Mouse (Mus musculus) spleen, adult 2 months (tissue): ENCODE measurements around the gene Abhd4.

ENCODE experiments used
- CTCF ChIP-seq: fragments of 200-500 bp; IDR thresholded peaks from 2 replicates; pipeline ENCODE4 v1.5.1; 2011; ENCODE audit warnings: mild to moderate bottlenecking, inconsistent platforms; ENCODE audit not compliant: insufficient read depth, insufficient read length, insufficient replicate concordance; ENCODE audit errors: extremely low read depth
- POLR2A ChIP-seq: fragments of 200-500 bp; IDR thresholded peaks from 2 replicates; pipeline ENCODE4 v1.6.1; 2011; ENCODE audit warnings: low read depth, low read length, inconsistent platforms

- TF ChIP-seq POLR2A (no peak), CTCF (no peak)
These were observed 45.2 kb upstream of the Abhd4 start for GRCm38 (mm10) chr14:54208741-54209140.
